17 mouse cellular contexts compared by ENCODE assay signal in the genomic region with DNA sequence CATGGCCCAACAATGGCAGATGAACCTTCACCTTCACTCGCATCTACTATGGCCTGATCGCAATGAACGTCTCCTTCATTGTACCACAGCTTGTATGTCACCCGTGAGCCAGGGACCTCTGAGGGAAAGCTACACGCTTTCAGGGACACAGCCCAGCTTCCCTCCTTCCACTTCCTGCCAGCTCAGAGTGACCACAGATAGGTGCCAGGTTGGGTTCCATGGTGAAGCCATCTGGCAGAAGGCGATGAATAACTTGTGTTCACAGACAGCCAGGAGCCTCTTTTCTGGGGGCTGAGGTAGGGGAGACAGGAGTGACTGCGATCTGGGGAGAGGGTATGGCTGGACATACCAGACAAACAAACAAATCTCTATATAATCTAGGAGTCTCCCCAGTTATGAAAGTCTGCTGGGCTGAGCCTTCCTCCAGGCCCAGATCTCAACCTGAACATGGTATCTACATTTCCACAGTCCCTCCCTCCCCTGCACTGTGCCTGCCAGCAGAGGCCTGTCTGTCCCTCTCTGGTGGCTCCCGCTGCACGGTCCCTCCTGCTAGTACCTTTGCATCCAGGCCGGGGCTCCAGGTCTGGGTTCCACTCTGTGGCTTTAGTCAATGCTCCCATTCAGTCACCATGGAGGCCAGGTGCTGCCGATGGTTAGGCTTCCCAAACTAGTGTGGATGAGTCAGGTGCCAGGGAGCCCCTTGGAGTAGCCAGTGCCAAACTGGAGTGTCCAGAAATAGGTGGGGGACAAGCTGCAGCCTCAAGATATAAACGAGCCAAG. TPM values are rescaled to one million over a fixed set of nuclear protein-coding genes. Genes with fewer than 3 reads are reported as not detected.
"Had no signal": no experiment of that assay in that cellular context is flagged by ENCODE, and none has a peak within 500 bp of the region (broad histone marks: within the 10 kb centered on the region; RNA-seq: fewer than 3 reads in every experiment).

No protein-coding gene starts in this region.

- ATAC-seq: liver, postnatal 0 days; midbrain, embryonic 13.5 days had no signal

- DNase-seq: kidney, postnatal 14 days; liver; liver, embryonic 13.5 days; liver, postnatal 0 days; lung, postnatal 14 days; right cerebral cortex, adult 18-20 months; right cerebral cortex, postnatal 25 days; thymus, postnatal 36 days had no signal

- H3K4me3 ChIP-seq: kidney, embryonic 15.5 days; left cerebral cortex, adult 2 months; limb, embryonic 12.5 days; liver, embryonic 13.5 days; lung, embryonic 15.5 days; midbrain, embryonic 13.5 days; myocyte; neural tube, embryonic 15.5 days had no signal

- H3K9me3 ChIP-seq: kidney, embryonic 15.5 days; limb, embryonic 12.5 days; liver, embryonic 13.5 days; lung, embryonic 15.5 days; midbrain, embryonic 13.5 days; neural tube, embryonic 15.5 days had no signal

- H3K36me3 ChIP-seq: kidney, embryonic 15.5 days; limb, embryonic 12.5 days; liver, embryonic 13.5 days; lung, embryonic 15.5 days; midbrain, embryonic 13.5 days; neural tube, embryonic 15.5 days had no signal

- H3K27ac ChIP-seq: kidney, embryonic 15.5 days; left cerebral cortex, adult 2 months; limb, embryonic 12.5 days; liver, embryonic 13.5 days; lung, embryonic 15.5 days; macrophage; midbrain, embryonic 13.5 days; neural tube, embryonic 15.5 days had no signal

- H3K27me3 ChIP-seq: kidney, embryonic 15.5 days; limb, embryonic 12.5 days; lung, embryonic 15.5 days; midbrain, embryonic 13.5 days; neural tube, embryonic 15.5 days had no signal

- H3K9ac ChIP-seq: kidney, embryonic 15.5 days; limb, embryonic 12.5 days; liver, embryonic 13.5 days; liver, postnatal 0 days; lung, embryonic 15.5 days; neural tube, embryonic 15.5 days had no signal

- H3K4me2 ChIP-seq: kidney, embryonic 15.5 days; limb, embryonic 12.5 days; liver, embryonic 13.5 days; lung, embryonic 15.5 days; midbrain, embryonic 13.5 days; neural tube, embryonic 15.5 days had no signal

- H3K4me1 ChIP-seq: liver, embryonic 13.5 days had no signal

RNA-seq across cellular contexts. Expression of a gene that starts 9.2 kb away (rescaled TPM):
- total RNA-seq: megakaryocyte-erythroid progenitor cell, adult 5-6 weeks had no signal
